Mouse (Mus musculus) liver, embryonic 14.5 days (tissue): ENCODE data around the gene Ndufc2.

Source experiments
- CTCF ChIP-seq: IDR thresholded peaks from 2 replicates; pipeline ENCODE4 v1.5.1; 2016; ENCODE audit warnings: antibody characterized with exemption, low read depth, control low read depth
- EP300 ChIP-seq: IDR thresholded peaks from 2 replicates; pipeline ENCODE4 v1.6.1; 2016; ENCODE audit warnings: antibody characterized with exemption, low read depth

DNA sequence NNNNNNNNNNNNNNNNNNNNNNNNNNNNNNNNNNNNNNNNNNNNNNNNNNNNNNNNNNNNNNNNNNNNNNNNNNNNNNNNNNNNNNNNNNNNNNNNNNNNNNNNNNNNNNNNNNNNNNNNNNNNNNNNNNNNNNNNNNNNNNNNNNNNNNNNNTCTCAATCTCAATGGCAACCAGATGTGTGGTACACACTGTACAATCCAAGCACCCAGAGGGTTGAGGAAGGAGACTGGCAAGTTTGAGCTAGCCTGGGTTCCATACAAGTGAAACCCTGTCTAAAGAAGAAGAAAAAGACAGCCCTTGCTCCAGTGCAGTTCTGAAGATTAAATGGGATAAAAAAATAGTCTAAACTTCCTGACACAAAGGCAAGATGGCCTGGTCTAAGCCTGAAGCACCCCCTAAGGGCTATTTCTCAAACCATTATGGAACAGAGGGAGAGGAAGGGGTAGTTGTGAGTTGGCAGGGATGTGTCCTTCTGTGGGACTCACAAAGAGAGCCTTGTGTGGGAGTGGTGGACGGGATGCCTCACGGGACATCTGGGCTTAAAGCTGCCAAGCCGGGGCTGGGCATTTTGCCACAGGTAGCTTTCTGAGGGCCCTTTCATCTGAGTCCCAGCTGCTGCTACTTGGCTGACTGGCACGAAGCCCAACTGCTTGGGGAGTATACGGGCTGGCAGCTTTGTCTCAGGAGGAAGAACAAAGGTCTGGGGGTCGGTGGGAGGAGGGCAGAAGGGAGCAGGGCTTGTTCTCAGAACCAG is 46.5 kb downstream of the Ndufc2 start:
- TF ChIP-seq EP300 (no peak), CTCF (no peak)
